Mouse (Mus musculus) kidney, embryonic 14.5 days (tissue): ENCODE results near the gene AF067061. TPM values are rescaled to one million over a fixed set of nuclear protein-coding genes. Genes with fewer than 3 reads are reported as not detected.
"Not testable (repeated sequence)": the region's sequence is repeated elsewhere in the genome, so short reads cannot be mapped to it uniquely, and the experiment has no call there.

Source experiments
- ATAC-seq: fragments of 200-750 bp; cut with Nextera tagmentation; 2 replicates; pipeline ENCODE4 v1.8.0; 2017; ENCODE audit warnings: moderate number of reproducible peaks, mild to moderate bottlenecking, moderate TSS enrichment, moderate library complexity; ENCODE audit not compliant: low FRiP score, low TSS enrichment
- H3K27ac ChIP-seq: fragments of 300-500 bp; sonication (generic); 2 replicates; pipeline ENCODE4 v1.5.1; 2014; ENCODE audit warnings: low read depth, mild to moderate bottlenecking, low read length, moderate library complexity, mixed read lengths
- H3K27me3 ChIP-seq: fragments of 300-500 bp; sonication (generic); 2 replicates; pipeline ENCODE4 v1.6.1; 2014; ENCODE audit warnings: mild to moderate bottlenecking, low read length; ENCODE audit not compliant: control insufficient read depth, insufficient read depth
- H3K36me3 ChIP-seq: fragments of 300-500 bp; sonication (generic); 2 replicates; pipeline ENCODE4 v1.6.1; 2014; ENCODE audit warnings: low read length, mixed read lengths; ENCODE audit not compliant: control insufficient read depth, insufficient read depth
- H3K4me1 ChIP-seq: fragments of 300-500 bp; sonication (generic); 2 replicates; pipeline ENCODE4 v1.6.1; 2014; ENCODE audit warnings: low read length, mixed read lengths; ENCODE audit not compliant: control insufficient read depth, insufficient read depth
- H3K4me2 ChIP-seq: fragments of 300-500 bp; sonication (generic); replicated peaks from 2 replicates; pipeline ENCODE4 v1.6.1; 2014; ENCODE audit warnings: low read depth, mild to moderate bottlenecking, low read length
- H3K4me3 ChIP-seq: fragments of 300-500 bp; sonication (generic); 2 replicates; pipeline ENCODE4 v1.5.1; 2014; ENCODE audit warnings: mild to moderate bottlenecking, low read length
- H3K9ac ChIP-seq: fragments of 300-500 bp; sonication (generic); 2 replicates; pipeline ENCODE4 v1.6.1; 2014; ENCODE audit warnings: low read depth, mild to moderate bottlenecking, low read length, moderate library complexity
- H3K9me3 ChIP-seq: fragments of 300-500 bp; sonication (generic); 2 replicates; pipeline ENCODE4 v1.6.1; 2016; ENCODE audit warnings: low read length; ENCODE audit not compliant: control insufficient read depth
- WGBS: fragments of 180-500 bp; shearing (Covaris S2); extraction: QIAGEN DNeasy Blood & Tissue Kit; methylation state at CpG from one replicate; pipeline ENCODE4 v1.1.7; 2014; 5-methylcytosine and 5-hydroxymethylcytosine counted together
- polyA plus RNA-seq: library from polyadenylated mRNA; unstranded; fragments of >200 nt; fragmentation: Nextera tagmentation; extraction: Ambion mirVana; gene quantifications from 2 replicates; pipeline ENCODE4 v1.2.1, GENCODE M21; 2014

Gene AF067061
- polyA plus RNA-seq, 1 experiment from 2014 or later: not detected

GRCm38 (mm10) chr13:120258817-120259658 lies 3.9 kb upstream of the AF067061 start:
- H3K27me3 ChIP-seq, H3K9ac ChIP-seq, H3K9me3 ChIP-seq, ATAC-seq, H3K27ac ChIP-seq, H3K36me3 ChIP-seq, H3K4me2 ChIP-seq, H3K4me1 ChIP-seq, H3K4me3 ChIP-seq: not testable (repeated sequence)
- WGBS: 87% methylated on average over 3 of the region's 3 CpGs

- not testable (repeated sequence) for H3K4me1 ChIP-seq, H3K27me3 ChIP-seq, ATAC-seq, H3K36me3 ChIP-seq, H3K4me3 ChIP-seq, H3K9me3 ChIP-seq, H3K4me2 ChIP-seq, H3K27ac ChIP-seq, H3K9ac ChIP-seq
- whole genome bisulfite sequencing: 66% methylated on average over 3 of the region's 3 CpGs
Measured at GRCm38 (mm10) chr13:120259718-120260117, 3.2 kb upstream of the AF067061 start.

GRCm38 (mm10) chr13:120277837-120278236 lies 14.9 kb downstream of the AF067061 start:
- H3K9ac ChIP-seq, H3K36me3 ChIP-seq, H3K27ac ChIP-seq, H3K4me1 ChIP-seq, H3K4me2 ChIP-seq, H3K4me3 ChIP-seq, H3K27me3 ChIP-seq, ATAC-seq, H3K9me3 ChIP-seq: not testable (repeated sequence)
- WGBS: 25% methylated on average over 2 of the region's 2 CpGs

GRCm38 (mm10) chr13:120278784-120279183 lies 15.9 kb downstream of the AF067061 start:
- no peak overlapping the region for H3K9ac ChIP-seq
- no peak overlapping the region for H3K4me2 ChIP-seq
- H3K36me3 ChIP-seq: no peaks in the 10 kb centered on the region
- ATAC-seq: no peak
- WGBS: 93% methylated on average over 9 of the region's 9 CpGs
- H3K27me3 ChIP-seq: no peaks in the 10 kb centered on the region
- no peak overlapping the region for H3K4me3 ChIP-seq
- H3K4me1 ChIP-seq: no peaks in the 10 kb centered on the region
- no peak overlapping the region for H3K27ac ChIP-seq
- no peaks in the 10 kb centered on the region for H3K9me3 ChIP-seq

- Histone ChIP-seq H3K9me3 (no peaks in the 10 kb centered on the region), H3K27ac (no peak overlapping the region), H3K27me3 (no peaks in the 10 kb centered on the region), H3K36me3 (no peaks in the 10 kb centered on the region), H3K4me1 (no peaks in the 10 kb centered on the region), H3K4me3 (no peak overlapping the region), H3K4me2 (no peak overlapping the region), H3K9ac (no peak overlapping the region)
- no peak for ATAC-seq
- 55% methylated on average over 1 of the region's 1 CpGs for WGBS
Measured at GRCm38 (mm10) chr13:120299324-120299894, 36.5 kb downstream of the AF067061 start.

- no peak within 1 kb of the TSS for H3K4me3 ChIP-seq
- no peak within 1 kb of the TSS for H3K9ac ChIP-seq
- no peaks in the 10 kb centered on the region for H3K4me1 ChIP-seq
- H3K9me3 ChIP-seq: no peaks in the 10 kb centered on the region
- WGBS: 47% methylated on average over 2 of the region's 2 CpGs
- H3K27ac ChIP-seq: no peak within 1 kb of the TSS
- no peaks in the 10 kb centered on the region for H3K27me3 ChIP-seq
- H3K4me2 ChIP-seq: no peak within 1 kb of the TSS
- H3K36me3 ChIP-seq: no peaks in the 10 kb centered on the region
- ATAC-seq: no peak
Measured at GRCm38 (mm10) chr13:120299991-120300442, 37.1 kb downstream of the AF067061 start, which contains the start of gene BC147527. Gene BC147527 (plus strand): TSS chr13:120300392.

- no peak overlapping the region for H3K27ac ChIP-seq
- no peak for ATAC-seq
- H3K4me1 ChIP-seq: no peaks in the 10 kb centered on the region
- H3K4me2 ChIP-seq: no peak overlapping the region
- no peak overlapping the region for H3K9ac ChIP-seq
- H3K27me3 ChIP-seq: no peaks in the 10 kb centered on the region
- H3K9me3 ChIP-seq: no peaks in the 10 kb centered on the region
- no peak overlapping the region for H3K4me3 ChIP-seq
- 90% methylated on average over 4 of the region's 4 CpGs for WGBS
- no peaks in the 10 kb centered on the region for H3K36me3 ChIP-seq
Measured at GRCm38 (mm10) chr13:120300853-120301252, 37.9 kb downstream of the AF067061 start.

GRCm38 (mm10) chr13:120310749-120311148 lies 47.8 kb downstream of the AF067061 start:
- no peak for ATAC-seq
- no peaks in the 10 kb centered on the region for H3K9me3 ChIP-seq
- 81% methylated on average over 4 of the region's 4 CpGs for WGBS
- H3K4me1 ChIP-seq: no peaks in the 10 kb centered on the region
- H3K4me3 ChIP-seq: no peak overlapping the region
- no peaks in the 10 kb centered on the region for H3K36me3 ChIP-seq
- no peak overlapping the region for H3K27ac ChIP-seq
- no peak overlapping the region for H3K9ac ChIP-seq
- no peak overlapping the region for H3K4me2 ChIP-seq
- H3K27me3 ChIP-seq: peaks cover 3% of the 10 kb centered on the region; the same call in 1 of the 2 replicates

- no peak overlapping the region for H3K4me2 ChIP-seq
Measured at GRCm38 (mm10) chr13:120313584-120313983, 50.7 kb downstream of the AF067061 start.

More at GRCm38 (mm10) chr13:120313584-120313983, 50.7 kb downstream of the AF067061 start:
- H3K4me1 ChIP-seq: no peaks in the 10 kb centered on the region
- H3K27me3 ChIP-seq: peaks cover 3% of the 10 kb centered on the region; the same call in 1 of the 2 replicates
- H3K27ac ChIP-seq: no peak overlapping the region
- H3K36me3 ChIP-seq: no peaks in the 10 kb centered on the region
- H3K4me3 ChIP-seq: no peak overlapping the region
- ATAC-seq: 0 out of 2 replicates have a peak, but pooled peaks have one; percentile 46
- no peak overlapping the region for H3K9ac ChIP-seq
- no peaks in the 10 kb centered on the region for H3K9me3 ChIP-seq
- WGBS: 36% methylated on average over 14 of the region's 14 CpGs
